Mouse (Mus musculus) central nervous system, embryonic 18 days (tissue): ENCODE measurements around the gene Srprb. TPM values are rescaled to one million over a fixed set of nuclear protein-coding genes. Genes with fewer than 3 reads are reported as not detected.

Source experiments
- polyA plus RNA-seq: library from polyadenylated mRNA; depleted of rRNA; stranded (reverse); fragments of >200 nt; gene quantifications from 2 replicates; pipeline ENCODE4 v1.2.3, GENCODE M21; 2012; rRNA removed

Srprb gene
- 47.8 and 48.9 TPM in 2 replicates for polyA plus RNA-seq

GRCm38 (mm10) chr9:103201561-103202260, at the start of gene Srprb:
TSS of gene Srprb (minus strand) at chr9:103202137.

GRCm38 (mm10) chr9:103230151-103230951, 28.4 kb upstream of the Srprb start, which contains the start of the genes Gm20425 and Trf:
TSS of gene Gm20425 (minus strand) at chr9:103230307.
TSS of gene Trf (minus strand) at chr9:103230444.

Other genes with a start within 250 kb of the Srprb start
- gene Slco2a1, start 213.4 kb downstream of the Srprb start, polyA plus RNA-seq, result 3.0 and 3.7 TPM in 2 replicates
- gene Rab6b, start 90.3 kb downstream of the Srprb start, polyA plus RNA-seq, result 106 and 117 TPM in 2 replicates
- not detected in 2 replicates for gene Gm20425, start 28.2 kb upstream of the Srprb start, polyA plus RNA-seq
- 10.8 and 11.7 TPM in 2 replicates for gene Trf, start 28.3 kb upstream of the Srprb start, polyA plus RNA-seq
- 0.14 and 0.47 TPM in 2 replicates for gene 1300017J02Rik, start 102.9 kb upstream of the Srprb start, polyA plus RNA-seq
- gene Topbp1, start 103.1 kb upstream of the Srprb start, polyA plus RNA-seq, result 24.3 and 26.5 TPM in 2 replicates
- 62.4 and 68.1 TPM in 2 replicates for gene Cdv3, start 163.7 kb upstream of the Srprb start, polyA plus RNA-seq